Mouse (Mus musculus): Measurements from ENCODE around the gene Stambpl1. TPM values are rescaled to one million over a fixed set of nuclear protein-coding genes. Genes with fewer than 3 reads are reported as not detected.

The Stambpl1 gene
- not detected in 2 replicates for polyA plus RNA-seq (2012)

DNA sequence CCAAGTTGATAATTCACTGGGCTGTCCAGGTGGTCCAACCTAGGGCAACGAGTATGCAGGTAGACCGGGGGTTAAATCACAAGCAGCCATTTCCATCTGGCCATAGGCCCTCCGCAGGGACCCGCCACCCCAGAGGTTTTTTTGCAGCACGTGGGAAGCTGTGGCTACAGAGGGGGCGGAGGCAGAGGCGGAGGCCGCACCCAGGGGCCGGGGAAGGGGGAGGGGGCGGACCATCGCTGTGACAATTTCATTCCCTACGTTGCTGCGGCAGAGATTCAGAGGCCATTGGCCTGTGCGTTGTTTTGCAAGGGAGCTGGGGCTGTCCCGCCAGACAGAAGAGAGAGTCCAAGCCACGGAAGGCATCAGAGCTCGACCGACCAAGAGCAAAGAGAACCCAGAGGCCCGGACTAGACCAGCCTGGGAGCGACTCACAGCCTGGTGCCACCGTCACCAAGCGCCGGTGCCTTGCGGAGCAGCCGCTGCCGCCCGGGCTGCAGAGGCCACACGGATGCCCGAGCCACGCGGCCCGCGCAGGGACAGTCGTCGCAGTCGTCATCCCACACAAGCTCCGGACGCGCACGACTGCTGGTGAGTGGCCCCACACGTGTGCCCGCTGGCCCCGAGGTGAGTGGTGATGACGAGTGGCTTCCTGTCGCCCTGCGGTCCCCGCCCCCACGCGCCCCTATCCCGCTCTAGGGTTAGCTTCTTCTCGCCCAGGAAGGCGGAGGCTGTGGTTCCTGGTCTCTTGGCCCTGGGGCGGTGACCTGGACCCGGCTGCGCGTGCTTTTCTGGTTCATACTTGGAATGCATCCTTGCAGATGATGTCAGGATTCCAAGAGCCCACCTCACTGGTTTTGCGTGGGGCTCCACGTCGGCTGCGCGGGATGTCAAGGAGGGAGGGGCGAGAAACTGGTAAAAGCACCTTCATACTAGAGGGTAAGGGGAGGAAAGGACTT is at the start of gene Stambpl1:
Gene Stambpl1 (plus strand): TSS at position 222 of the 956 bp plus-strand sequence.
- no peak for TF ChIP-seq GATA1 (IDR thresholded peaks at IDR 0.05; ENCODE audit: low read length)

DNA sequence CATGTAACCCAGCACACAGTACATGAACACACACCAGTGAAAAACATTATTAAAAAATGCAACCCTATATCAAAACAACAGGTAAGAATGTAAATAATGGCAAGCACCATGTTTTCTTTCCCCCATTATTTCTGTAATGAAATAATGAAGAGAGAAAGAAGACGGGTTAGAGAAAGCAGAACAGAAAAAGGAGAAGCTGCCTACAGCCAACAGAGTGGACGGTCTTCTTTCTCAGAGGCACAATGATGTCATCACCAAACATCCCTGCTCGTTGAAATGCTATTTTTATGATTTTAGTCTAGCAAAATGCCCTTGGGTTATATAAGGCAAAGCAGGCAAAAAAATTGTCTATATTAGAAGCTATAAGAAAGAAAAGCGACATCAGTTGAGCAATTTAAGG is 43.6 kb upstream of the Stambpl1 start:
- no peak for TF ChIP-seq GATA1 (IDR thresholded peaks at IDR 0.05; ENCODE audit: low read length)

DNA sequence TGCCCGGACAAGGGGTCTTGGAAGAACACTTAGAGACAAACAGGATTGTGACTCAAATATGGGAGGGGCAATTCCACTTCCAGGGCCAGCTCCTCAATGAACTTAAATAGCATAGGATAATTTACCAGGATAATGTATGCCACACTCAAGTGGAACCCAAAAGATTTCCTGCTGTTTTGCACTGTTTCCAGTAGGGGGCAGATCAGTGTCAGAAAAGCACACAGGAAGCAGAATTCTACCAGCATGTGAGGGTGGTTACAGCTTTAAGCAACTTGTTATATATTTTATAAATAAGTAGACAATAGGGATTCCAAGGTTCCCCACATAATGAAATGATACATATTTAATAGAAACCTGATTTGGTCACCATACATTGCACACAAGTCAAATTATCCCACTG is 40.1 kb upstream of the Stambpl1 start:
- TF ChIP-seq GATA1 (IDR thresholded peaks at IDR 0.05; ENCODE audit: low read length), result no peak

DNA sequence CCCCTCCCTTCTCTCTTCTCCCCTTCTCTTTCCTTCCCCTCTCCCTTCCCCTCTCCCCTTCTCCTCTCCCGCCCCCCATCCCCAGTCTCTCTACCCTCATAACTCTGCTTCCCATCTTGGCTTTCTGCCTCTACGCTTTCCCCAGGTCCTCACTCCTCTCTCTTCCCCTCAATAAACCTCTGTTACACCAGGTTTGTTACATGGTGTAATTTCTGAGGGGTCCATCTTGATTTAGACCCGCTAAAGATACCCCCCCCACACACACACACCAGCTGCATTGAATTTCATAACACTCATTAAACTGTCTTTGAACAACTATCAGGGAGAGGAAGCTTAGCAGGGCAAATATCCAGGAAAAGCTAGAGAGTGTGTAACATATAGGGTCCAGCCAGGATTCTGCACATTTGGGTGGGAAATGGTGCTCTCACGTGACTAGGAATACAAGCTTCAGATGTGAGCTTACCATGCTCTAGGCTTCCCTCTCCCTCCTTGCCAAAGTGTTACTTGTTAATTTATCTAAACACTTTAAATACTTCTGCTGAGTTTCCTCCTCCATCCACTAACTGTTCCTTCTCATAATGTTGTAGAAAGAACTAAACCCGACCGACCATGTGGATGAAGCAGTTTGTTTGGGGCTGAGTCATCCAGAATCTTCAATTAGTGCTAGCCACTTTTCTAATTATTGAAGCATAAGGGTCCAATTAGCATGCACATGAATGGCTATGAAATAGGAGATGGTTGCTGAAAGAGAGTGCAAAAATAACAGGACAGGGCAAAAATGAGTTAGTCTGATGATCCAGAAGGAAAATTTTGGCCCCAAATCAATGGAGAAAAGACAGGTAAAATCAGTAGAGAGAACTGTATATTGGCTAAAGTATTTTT is 38.5 kb upstream of the Stambpl1 start:
- no peak for TF ChIP-seq GATA1 (IDR thresholded peaks at IDR 0.05; ENCODE audit: low read length)

DNA sequence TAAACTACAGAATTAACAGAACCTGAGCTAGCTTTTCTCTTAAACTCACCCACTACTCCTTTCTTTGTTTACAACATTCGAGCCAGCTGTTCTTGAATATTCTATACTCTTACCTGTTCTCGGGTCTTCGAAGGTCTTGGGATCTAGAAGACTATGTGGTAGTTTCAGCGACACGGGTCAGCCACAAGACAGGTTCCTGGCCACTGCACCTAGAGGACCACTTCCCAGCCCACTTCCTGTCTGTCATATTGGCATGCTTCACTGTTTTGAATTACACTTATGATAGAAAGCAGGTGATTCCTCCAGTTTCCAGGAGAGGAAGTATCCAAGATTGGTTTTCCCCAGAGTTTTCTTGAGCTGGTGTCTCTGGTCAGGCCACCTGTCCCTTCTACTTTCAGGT is 29.3 kb upstream of the Stambpl1 start:
- no peak for TF ChIP-seq GATA1 (IDR thresholded peaks at IDR 0.05; ENCODE audit: low read length)

DNA sequence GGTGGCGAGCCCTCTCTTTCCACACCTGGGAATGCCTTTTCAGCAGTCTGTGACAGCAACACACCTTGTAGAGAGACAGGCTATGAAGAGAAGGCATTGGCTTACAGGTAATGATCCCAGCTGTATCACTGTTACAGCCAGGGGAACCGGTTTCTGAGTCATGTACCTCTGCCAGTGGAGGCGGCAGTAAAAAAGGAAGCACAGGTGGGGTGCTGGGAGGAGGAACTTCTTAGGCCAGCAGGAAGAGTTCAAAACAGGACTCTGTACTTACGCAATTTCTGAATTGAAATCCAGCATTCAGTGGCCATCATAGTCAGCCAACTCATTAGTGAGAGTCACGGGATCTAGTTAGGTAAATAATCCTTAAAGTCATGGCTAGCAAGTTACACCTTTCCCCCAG is 26.1 kb upstream of the Stambpl1 start, which contains the start of gene Ankrd22:
Gene Ankrd22 (minus strand): TSS at position 163 of the 400 bp plus-strand sequence.
- TF ChIP-seq GATA1 (IDR thresholded peaks at IDR 0.05; ENCODE audit: low read length), result no peak

DNA sequence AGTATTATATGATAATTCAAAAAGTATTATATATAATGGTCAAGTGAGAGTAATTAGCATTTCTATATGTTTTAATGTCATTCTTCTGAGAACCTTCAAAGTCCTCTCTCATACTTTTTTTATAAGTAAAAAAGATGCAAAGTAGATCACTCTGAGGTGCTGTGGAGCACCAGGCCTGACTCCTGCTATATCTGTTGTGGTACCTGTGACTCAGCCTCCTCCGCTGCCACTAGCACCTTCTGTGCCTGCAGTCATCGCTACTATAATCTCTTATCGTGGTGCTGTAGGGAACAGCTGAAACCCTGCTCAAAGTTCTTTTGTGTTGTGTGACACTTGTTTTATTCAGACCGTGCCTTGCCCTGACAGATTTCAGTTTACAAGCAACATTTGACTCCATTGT is 25.6 kb upstream of the Stambpl1 start:
- TF ChIP-seq GATA1 (IDR thresholded peaks at IDR 0.05; ENCODE audit: low read length), result no peak

DNA sequence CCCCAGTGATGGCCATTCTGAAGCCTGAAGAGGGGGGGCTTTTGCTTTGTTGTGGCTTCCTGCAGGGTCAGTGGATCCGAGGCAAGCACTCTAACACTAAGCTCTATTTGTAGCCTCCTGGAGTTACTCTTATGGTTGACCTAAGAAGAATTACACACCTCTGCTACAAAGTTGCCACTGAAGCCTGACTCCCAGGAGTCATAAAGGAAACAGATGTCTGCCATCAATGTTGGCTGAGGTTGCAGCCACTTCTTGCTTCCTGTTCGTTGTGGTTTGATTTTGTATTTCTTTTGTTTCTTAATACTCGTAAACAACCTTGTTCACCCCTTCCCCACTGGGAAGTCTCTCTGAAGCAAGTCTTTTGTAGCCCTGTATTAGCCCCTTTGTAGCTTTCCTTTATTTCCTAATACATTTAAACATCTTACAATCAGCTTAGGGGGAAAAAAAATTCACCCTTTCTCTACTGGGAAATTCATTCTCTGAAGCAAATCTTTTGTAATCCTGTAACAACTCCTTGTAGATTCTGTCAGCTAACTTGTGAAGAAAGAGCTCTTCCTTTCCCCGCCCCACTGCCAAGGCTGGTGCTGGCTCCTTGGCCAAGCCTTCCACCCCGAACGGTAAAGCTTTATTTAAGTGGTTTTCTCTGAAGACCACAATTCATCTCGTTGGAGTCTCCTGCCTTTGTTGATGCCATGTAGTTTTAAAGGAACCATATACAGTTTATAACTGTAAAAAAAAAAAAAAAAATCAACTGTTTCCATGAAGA is 23.9 kb upstream of the Stambpl1 start:
- no peak for TF ChIP-seq GATA1 (IDR thresholded peaks at IDR 0.05; ENCODE audit: low read length)

DNA sequence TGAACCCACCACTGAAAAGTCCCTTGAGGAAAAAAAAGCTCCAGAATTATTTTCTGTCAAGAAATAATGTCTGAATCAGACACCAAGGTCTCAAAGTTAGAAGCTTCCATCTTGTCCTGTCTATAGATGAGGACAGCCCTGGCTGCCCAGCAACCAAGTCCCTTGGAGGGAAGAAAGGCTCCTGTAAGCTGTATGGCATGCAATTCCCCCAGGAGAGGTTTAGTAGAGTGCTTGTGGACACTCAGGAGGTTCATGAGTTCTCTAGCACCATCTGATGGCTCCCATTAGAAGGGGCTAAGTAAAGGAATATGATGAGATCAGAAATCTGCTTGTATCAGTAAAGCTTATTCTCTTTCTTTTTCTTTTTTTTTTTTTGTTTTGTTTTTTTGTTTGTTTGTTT is 22.9 kb upstream of the Stambpl1 start:
- TF ChIP-seq GATA1 (IDR thresholded peaks at IDR 0.05; ENCODE audit: low read length), result no peak

DNA sequence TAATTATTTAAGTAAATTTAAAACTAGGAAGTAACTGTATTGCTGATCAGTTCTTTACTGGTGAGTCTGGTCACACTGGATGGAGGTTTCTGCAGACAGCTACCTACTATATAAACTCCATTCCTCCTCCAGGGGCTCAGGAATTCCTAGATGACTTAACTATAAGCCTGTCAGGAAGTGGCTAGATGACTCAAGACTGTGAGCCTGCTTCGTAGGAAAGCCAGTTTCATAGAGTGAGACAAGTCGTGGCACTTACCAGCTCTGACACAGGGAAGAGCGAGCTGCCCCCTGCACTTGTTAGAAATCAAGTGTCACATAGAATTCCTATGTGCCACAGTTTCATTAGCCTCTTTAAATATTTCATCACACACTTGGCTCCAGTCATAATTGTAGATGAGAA is 20.9 kb upstream of the Stambpl1 start:
- no peak for TF ChIP-seq GATA1 (IDR thresholded peaks at IDR 0.05; ENCODE audit: low read length)

DNA sequence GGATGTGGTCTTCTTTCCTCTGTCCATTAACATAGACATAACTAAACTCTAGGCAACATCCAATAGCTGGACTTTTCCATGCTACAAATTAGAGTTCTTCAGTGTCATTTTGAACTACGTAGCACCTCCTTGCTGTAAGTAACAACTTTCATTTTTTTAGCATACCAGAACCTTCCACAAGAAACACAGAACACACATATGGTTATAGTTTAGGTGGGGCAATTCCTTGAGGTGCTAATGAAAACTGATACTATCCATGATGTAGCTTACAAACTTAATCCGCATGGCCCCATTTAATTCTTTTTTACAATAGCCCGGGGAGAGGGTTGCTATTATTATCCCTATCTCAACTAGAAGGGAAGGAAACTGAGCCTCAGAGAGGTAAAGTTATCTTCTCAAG is 18.0 kb upstream of the Stambpl1 start:
- TF ChIP-seq GATA1 (IDR thresholded peaks at IDR 0.05; ENCODE audit: low read length), result no peak

DNA sequence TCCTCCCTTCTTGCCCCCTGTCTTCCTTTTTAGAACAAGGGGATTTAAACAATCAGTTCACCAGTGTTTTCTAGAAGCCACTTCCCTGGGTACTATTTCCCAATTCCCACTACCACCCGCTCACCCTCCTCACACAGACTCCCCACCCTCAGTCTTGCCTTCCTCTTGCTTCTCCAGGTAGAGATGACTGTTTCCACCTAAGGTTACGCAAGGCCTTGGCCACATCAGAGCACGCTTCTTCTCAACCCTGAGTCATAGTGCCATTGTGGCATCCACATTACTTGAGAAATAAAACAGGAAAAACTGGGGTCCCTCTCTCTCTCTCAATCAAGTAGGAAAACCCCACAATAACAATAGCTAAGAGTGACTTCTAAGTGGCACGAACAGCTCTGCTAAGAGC is 12.9 kb upstream of the Stambpl1 start:
- TF ChIP-seq GATA1 (IDR thresholded peaks at IDR 0.05; ENCODE audit: low read length), result no peak

DNA sequence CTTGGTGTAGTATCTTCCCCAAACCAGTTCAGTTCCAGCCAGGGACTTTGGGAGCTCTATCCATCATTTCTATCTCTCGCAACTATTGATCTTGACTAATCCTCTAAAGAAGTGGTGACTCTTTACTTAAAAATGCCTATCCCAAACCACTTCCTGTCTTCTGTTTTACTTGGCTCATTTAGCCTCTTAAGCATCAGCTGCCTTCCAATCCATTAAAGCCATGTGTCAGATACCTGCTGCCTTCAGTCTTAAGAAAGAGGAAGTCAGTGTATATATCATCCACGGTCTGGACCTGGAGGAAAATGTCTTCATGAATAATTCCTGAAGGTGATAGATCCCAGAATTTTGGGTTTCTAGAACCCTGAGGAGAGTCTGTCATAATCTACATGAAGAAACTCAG is 11.7 kb upstream of the Stambpl1 start:
- no peak for TF ChIP-seq GATA1 (IDR thresholded peaks at IDR 0.05; ENCODE audit: low read length)

DNA sequence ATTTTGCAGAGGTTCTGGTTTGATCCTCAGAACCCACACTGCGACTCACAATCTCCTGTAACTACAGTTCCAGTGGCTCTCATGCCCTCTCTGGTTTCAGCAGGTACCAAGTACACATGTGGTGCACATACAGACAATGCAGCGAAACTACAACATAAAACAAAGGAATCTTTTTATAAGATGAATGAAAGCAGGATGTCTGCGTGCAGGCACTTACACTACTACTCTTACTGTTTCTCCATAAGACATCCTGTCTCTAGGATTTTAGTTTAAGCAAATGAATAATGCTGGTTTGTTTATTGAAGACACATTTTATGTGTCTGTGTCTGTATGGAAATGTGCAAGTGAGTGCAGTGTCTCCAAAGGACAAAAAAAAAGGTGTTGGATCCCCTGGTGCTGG is 10.8 kb upstream of the Stambpl1 start:
- no peak for TF ChIP-seq GATA1 (IDR thresholded peaks at IDR 0.05; ENCODE audit: low read length)

DNA sequence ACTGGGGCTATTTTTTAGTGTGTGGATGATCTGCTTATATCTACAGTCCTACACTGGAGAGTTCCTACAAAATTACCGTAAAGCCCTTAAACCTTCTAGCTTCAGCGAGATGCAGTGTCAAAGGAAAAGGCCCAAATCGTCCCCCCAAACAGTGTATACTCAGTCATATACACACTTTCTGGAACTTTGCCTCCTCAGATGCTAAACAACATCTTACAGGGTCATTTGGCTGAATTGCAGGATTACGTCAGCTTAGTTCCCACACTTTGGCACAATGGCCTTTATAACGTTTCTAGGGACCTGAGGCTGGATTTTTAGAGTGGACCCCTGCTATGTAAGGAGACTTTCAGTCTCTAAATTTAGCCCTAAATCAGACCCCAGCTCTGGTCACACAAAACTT is 9.5 kb upstream of the Stambpl1 start:
- no peak for TF ChIP-seq GATA1 (IDR thresholded peaks at IDR 0.05; ENCODE audit: low read length)
